Mouse (Mus musculus) skeletal muscle tissue, adult 2 months (tissue): ENCODE results near the gene Qdpr.

Experiments used
- DNase-seq: peaks from one replicate; pipeline ENCODE4 v3.0.0-alpha.2; 2012; ENCODE audit warnings: low read depth, low spot score

Gene Qdpr

DNA sequence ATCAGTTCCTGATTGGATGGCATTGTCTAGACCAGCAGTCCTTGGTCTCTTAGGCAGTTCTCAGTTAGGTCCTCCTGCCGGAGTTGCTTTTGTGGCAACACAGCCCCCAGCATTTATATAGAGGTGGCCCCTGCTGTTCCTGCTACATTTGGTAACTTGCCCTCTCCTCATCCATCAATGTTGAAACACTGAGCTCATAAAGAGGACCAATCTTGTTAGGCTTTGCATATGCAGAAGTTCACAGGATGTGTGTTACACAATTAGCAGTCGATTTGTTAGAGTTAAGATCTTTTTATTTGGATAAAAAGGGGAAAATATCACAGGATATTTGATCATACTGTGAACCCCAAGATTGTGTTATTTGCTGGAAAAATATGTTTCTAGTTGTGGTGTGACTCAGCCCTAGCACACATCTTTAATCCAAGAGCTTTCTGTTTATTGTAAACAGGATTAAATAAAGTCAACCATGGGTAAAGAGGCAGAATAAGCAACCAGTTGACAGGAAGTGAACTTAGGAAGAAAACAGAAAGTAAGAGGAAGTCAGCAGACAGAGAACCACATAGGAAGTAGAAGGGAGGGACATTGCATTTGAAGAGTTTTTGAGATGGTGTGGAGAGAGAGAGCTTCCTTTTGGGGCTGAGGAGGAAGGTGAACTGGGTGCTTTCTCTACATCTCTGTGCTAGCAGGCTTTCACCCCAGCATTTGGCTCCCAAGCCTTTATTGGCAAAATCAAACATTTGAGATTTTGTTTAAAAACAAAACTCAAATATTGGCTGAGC is 65.8 kb downstream of the Qdpr start:
- no peak for DNase-seq
